Mouse (Mus musculus): ENCODE results near the gene Fads2. TPM values are rescaled to one million over a fixed set of nuclear protein-coding genes. Genes with fewer than 3 reads are reported as not detected.
A peak's percentile ranks its signal among the peaks of the same experiment; 100 is the strongest.

Gene Fads2
- polyA plus RNA-seq, 1 experiment from 2014 or later: 46.8 TPM

GRCm38 (mm10) chr19:10080384-10080783, 21.2 kb downstream of the Fads2 start:
- 81% methylated on average over 7 of the region's 7 CpGs for WGBS
- Histone ChIP-seq H3K4me2 (replicated peaks; ENCODE audit: low read depth) (no peak overlapping the region), H3K4me1 (replicated peaks; ENCODE audit: control insufficient read depth, insufficient read depth, low read length) (no peaks in the 10 kb centered on the region), H3K4me3 (ENCODE audit: low read depth, low read length) (no peak overlapping the region), H3K9ac (ENCODE audit: low read depth, low read length) (0 out of 2 replicates have a peak overlapping the region, but pooled peaks have one; percentile 17), H3K9me3 (ENCODE audit: control insufficient read depth) (no peaks in the 10 kb centered on the region), H3K27me3 (replicated peaks; ENCODE audit: control insufficient read depth, insufficient read depth, low read length) (no peaks in the 10 kb centered on the region), H3K36me3 (ENCODE audit: control insufficient read depth, insufficient read depth) (peaks cover 88% of the 10 kb centered on the region), H3K27ac (ENCODE audit: low read depth, low read length) (no peak overlapping the region; the same call in 1 of the 2 replicates)
- no peak for ATAC-seq
- TF ChIP-seq CTCF (IDR thresholded peaks at IDR 0.05; ENCODE audit: low read depth): no peak

GRCm38 (mm10) chr19:10078392-10078791, 23.2 kb downstream of the Fads2 start:
- H3K27ac ChIP-seq (ENCODE audit: low read depth, low read length): no peak overlapping the region
- no peak overlapping the region for H3K4me3 ChIP-seq (ENCODE audit: low read depth, low read length)
- 67% methylated on average over 6 of the region's 6 CpGs for WGBS
- no peak for ATAC-seq
- no peak for TF ChIP-seq CTCF (IDR thresholded peaks at IDR 0.05; ENCODE audit: low read depth)
- no peaks in the 10 kb centered on the region for H3K27me3 ChIP-seq (replicated peaks; ENCODE audit: control insufficient read depth, insufficient read depth, low read length)
- H3K4me1 ChIP-seq (replicated peaks; ENCODE audit: control insufficient read depth, insufficient read depth, low read length): no peaks in the 10 kb centered on the region
- peaks cover 93% of the 10 kb centered on the region for H3K36me3 ChIP-seq (ENCODE audit: control insufficient read depth, insufficient read depth)
- H3K4me2 ChIP-seq (replicated peaks; ENCODE audit: low read depth): no peak overlapping the region
- H3K9ac ChIP-seq (ENCODE audit: low read depth, low read length): no peak overlapping the region
- no peaks in the 10 kb centered on the region for H3K9me3 ChIP-seq (ENCODE audit: control insufficient read depth)

GRCm38 (mm10) chr19:10073145-10073544, 28.4 kb downstream of the Fads2 start:
- Histone ChIP-seq H3K4me2 (replicated peaks; ENCODE audit: low read depth) (no peak overlapping the region), H3K9me3 (ENCODE audit: control insufficient read depth) (no peaks in the 10 kb centered on the region), H3K4me1 (replicated peaks; ENCODE audit: control insufficient read depth, insufficient read depth, low read length) (no peaks in the 10 kb centered on the region), H3K9ac (ENCODE audit: low read depth, low read length) (no peak overlapping the region), H3K36me3 (ENCODE audit: control insufficient read depth, insufficient read depth) (peaks cover 91% of the 10 kb centered on the region), H3K4me3 (ENCODE audit: low read depth, low read length) (no peak overlapping the region), H3K27ac (ENCODE audit: low read depth, low read length) (no peak overlapping the region), H3K27me3 (replicated peaks; ENCODE audit: control insufficient read depth, insufficient read depth, low read length) (no peaks in the 10 kb centered on the region)
- TF ChIP-seq CTCF (IDR thresholded peaks at IDR 0.05; ENCODE audit: low read depth): no peak
- no peak for ATAC-seq
- 93% methylated on average over 5 of the region's 5 CpGs for WGBS

GRCm38 (mm10) chr19:10071892-10072291, 29.7 kb downstream of the Fads2 start:
- Histone ChIP-seq H3K36me3 (ENCODE audit: control insufficient read depth, insufficient read depth) (peaks cover 84% of the 10 kb centered on the region), H3K4me3 (ENCODE audit: low read depth, low read length) (no peak overlapping the region), H3K9me3 (ENCODE audit: control insufficient read depth) (no peaks in the 10 kb centered on the region), H3K4me2 (replicated peaks; ENCODE audit: low read depth) (no peak overlapping the region), H3K4me1 (replicated peaks; ENCODE audit: control insufficient read depth, insufficient read depth, low read length) (no peaks in the 10 kb centered on the region), H3K9ac (ENCODE audit: low read depth, low read length) (no peak overlapping the region), H3K27ac (ENCODE audit: low read depth, low read length) (no peak overlapping the region), H3K27me3 (replicated peaks; ENCODE audit: control insufficient read depth, insufficient read depth, low read length) (no peaks in the 10 kb centered on the region)
- no peak for TF ChIP-seq CTCF (IDR thresholded peaks at IDR 0.05; ENCODE audit: low read depth)
- no peak for ATAC-seq
- WGBS: 80% methylated on average over 4 of the region's 4 CpGs

- Histone ChIP-seq H3K4me2 (replicated peaks; ENCODE audit: low read depth) (no peak overlapping the region), H3K36me3 (ENCODE audit: control insufficient read depth, insufficient read depth) (peaks cover 79% of the 10 kb centered on the region), H3K9ac (ENCODE audit: low read depth, low read length) (no peak overlapping the region), H3K9me3 (ENCODE audit: control insufficient read depth) (no peaks in the 10 kb centered on the region), H3K4me1 (replicated peaks; ENCODE audit: control insufficient read depth, insufficient read depth, low read length) (no peaks in the 10 kb centered on the region), H3K27me3 (replicated peaks; ENCODE audit: control insufficient read depth, insufficient read depth, low read length) (no peaks in the 10 kb centered on the region), H3K4me3 (ENCODE audit: low read depth, low read length) (no peak overlapping the region), H3K27ac (ENCODE audit: low read depth, low read length) (no peak overlapping the region)
- TF ChIP-seq CTCF (IDR thresholded peaks at IDR 0.05; ENCODE audit: low read depth): no peak
- whole genome bisulfite sequencing: 94% methylated on average over 5 of the region's 5 CpGs
- no peak for ATAC-seq
Measured at GRCm38 (mm10) chr19:10071166-10071565, 30.4 kb downstream of the Fads2 start.

GRCm38 (mm10) chr19:10070186-10070980, 31.2 kb downstream of the Fads2 start:
- Histone ChIP-seq H3K9ac (ENCODE audit: low read depth, low read length) (no peak overlapping the region), H3K27ac (ENCODE audit: low read depth, low read length) (no peak overlapping the region), H3K4me3 (ENCODE audit: low read depth, low read length) (no peak overlapping the region), H3K4me2 (replicated peaks; ENCODE audit: low read depth) (no peak overlapping the region), H3K27me3 (replicated peaks; ENCODE audit: control insufficient read depth, insufficient read depth, low read length) (no peaks in the 10 kb centered on the region), H3K4me1 (replicated peaks; ENCODE audit: control insufficient read depth, insufficient read depth, low read length) (peaks cover 2% of the 10 kb centered on the region; the same call in 1 of the 2 replicates), H3K36me3 (ENCODE audit: control insufficient read depth, insufficient read depth) (peaks cover 80% of the 10 kb centered on the region), H3K9me3 (ENCODE audit: control insufficient read depth) (no peaks in the 10 kb centered on the region)
- 94% methylated on average over 8 of the region's 8 CpGs for WGBS
- no peak for ATAC-seq
- TF ChIP-seq CTCF (IDR thresholded peaks at IDR 0.05; ENCODE audit: low read depth): no peak

All from intestine, postnatal 0 days (tissue).